7 mouse cellular contexts compared by ENCODE assay signal in the genomic region with DNA sequence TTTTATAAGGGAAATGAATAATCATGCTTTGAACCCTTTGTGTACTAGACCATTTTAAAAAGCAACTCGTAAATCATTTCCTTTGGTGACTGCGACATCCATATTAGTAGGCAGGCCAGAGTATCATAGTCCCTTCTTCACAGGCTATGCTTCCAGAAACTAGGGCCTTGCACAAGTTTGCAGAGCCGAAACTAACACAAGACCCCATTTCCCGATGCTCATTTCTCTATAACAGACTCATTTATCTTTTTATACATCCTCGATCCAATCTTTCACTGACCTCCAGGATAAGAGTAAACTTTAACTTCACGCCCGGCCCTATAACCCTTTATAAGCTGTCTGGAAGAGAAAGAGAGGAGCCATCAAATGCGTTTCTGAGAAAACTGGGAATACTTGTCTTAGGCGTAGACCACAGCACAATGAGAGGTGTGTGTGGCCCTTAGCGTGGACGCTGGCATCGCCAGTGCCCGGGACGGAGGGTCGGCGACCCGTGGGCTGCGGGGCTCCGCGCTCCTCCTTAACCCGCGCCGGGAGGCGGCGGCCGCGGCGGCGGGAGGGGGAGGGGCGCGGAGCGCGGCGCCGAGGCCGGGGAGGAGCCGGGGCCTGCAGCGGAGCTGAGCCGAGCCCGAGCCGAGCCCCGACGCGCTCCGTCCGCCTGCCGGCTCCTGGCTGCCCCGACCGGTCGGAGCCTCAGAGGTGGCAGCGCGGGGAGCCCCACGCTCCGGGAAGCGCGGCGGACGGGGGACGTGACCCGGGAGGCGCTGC. TPM values are rescaled to one million over a fixed set of nuclear protein-coding genes. Genes with fewer than 3 reads are reported as not detected.
DNase-seq lines count a peak whose midpoint lies in the region; ATAC-seq lines count a peak whose summit lies in the region.

Gene Foxj2, plus strand, starts transcription at position 609 of the 765 bp plus-strand sequence.

- peak; percentile 91 for DNase-seq in adrenal gland, adult 2 months
- DNase-seq in embryo, embryonic 11 days, result peak; percentile 81
- DNase-seq in gastrocnemius, postnatal 4 days (ENCODE audit: low spot score in 2 of 2), result peak; percentile 72 to 79
- DNase-seq in intestine, embryonic 14.5 days (ENCODE audit: low spot score), result no peak
- DNase-seq in left cerebral cortex, postnatal 4 days, result peak; percentile 62
- DNase-seq in mesoderm, embryonic 11.5 days (ENCODE audit: low read depth, low spot score), result peak; percentile 54
- DNase-seq in skeletal muscle tissue, adult 2 months (ENCODE audit: low read depth, low spot score), result peak; percentile 48

- H3K27me3 ChIP-seq in intestine, embryonic 14.5 days (replicated peaks; ENCODE audit: control insufficient read depth, insufficient read depth, low read length), result no peaks in the 10 kb centered on the region

- H3K9me3 ChIP-seq in intestine, embryonic 14.5 days (ENCODE audit: control insufficient read depth, low read length), result no peaks in the 10 kb centered on the region

- peak; percentile 81 for ATAC-seq in intestine, embryonic 14.5 days (replicated peaks; ENCODE audit: low FRiP score, low TSS enrichment, low read depth)

- 1% methylated on average over 52 of the region's 61 CpGs for WGBS in intestine, embryonic 14.5 days

- H3K27ac ChIP-seq in intestine, embryonic 14.5 days (ENCODE audit: low read depth), result peak within 1 kb of the TSS; percentile 76

- H3K36me3 ChIP-seq in intestine, embryonic 14.5 days (ENCODE audit: control insufficient read depth, insufficient read depth, low read length), result no peaks in the 10 kb centered on the region

- peak within 1 kb of the TSS; percentile 83 for H3K9ac ChIP-seq in intestine, embryonic 14.5 days (ENCODE audit: low read length)

- peak within 1 kb of the TSS; percentile 79 for H3K4me2 ChIP-seq in intestine, embryonic 14.5 days (ENCODE audit: low read length)

- peak within 1 kb of the TSS; percentile 78 for H3K4me3 ChIP-seq in intestine, embryonic 14.5 days (ENCODE audit: low read depth, low read length)

- intact Hi-C loops in left cerebral cortex, postnatal 4 days (cut with DNase I), result no loop called here

- peaks cover 14% of the 10 kb centered on the region for H3K4me1 ChIP-seq in intestine, embryonic 14.5 days (replicated peaks; ENCODE audit: control insufficient read depth, insufficient read depth, low read length)

RNA-seq across cellular contexts. Expression of gene Foxj2, which starts in this region (rescaled TPM):
- total RNA-seq in adrenal gland, adult 2 months (2021), result 10 to 100 TPM; 20.0 to 24.4 TPM
- 12.4 and 14.8 TPM in 2 replicates for polyA plus RNA-seq in adrenal gland, adult 2 months (2012; rRNA removed)
- 10 to 100 TPM; 22.4 to 25.4 TPM for total RNA-seq in gastrocnemius, postnatal 4 days (2021)
- polyA plus RNA-seq in intestine, embryonic 14.5 days (2014; fragmentation: Nextera tagmentation; extraction: Ambion mirVana), result 6.4 and 6.9 TPM in 2 replicates
- 10 to 100 TPM; 29.4 to 32.7 TPM for total RNA-seq in left cerebral cortex, postnatal 4 days (2021)
